Mouse (Mus musculus) heart, postnatal 25 days (tissue): ENCODE data around the gene Galk1. TPM values are rescaled to one million over a fixed set of nuclear protein-coding genes. Genes with fewer than 3 reads are reported as not detected.
A peak's percentile ranks its signal among the peaks of the same experiment; 100 is the strongest.

Experiments
- DNase-seq: peaks from one replicate; pipeline ENCODE4 v3.0.0; 2022; ENCODE audit warnings: low spot score
- intact Hi-C: fragments of 180-260 bp; cut with DNase I; formaldehyde crosslinking; loops from one replicate; pipeline ENCODE4 v1.15.1; 2025
- total RNA-seq, 2 experiments: library from RNA; stranded (reverse); gene quantifications; 2 replicates each; pipeline ENCODE4 v1.2.3; 2021

Gene Galk1
- total RNA-seq, 2 experiments from 2014 or later, result 13.9 to 16.0 TPM

- intact Hi-C loops, result no loop called here
- no peak for DNase-seq
Measured at GRCm38 (mm10) chr11:116018106-116018505, 5.6 kb upstream of the Galk1 start.

GRCm38 (mm10) chr11:116014821-116015220, 2.3 kb upstream of the Galk1 start:
- DNase-seq, result no peak
- intact Hi-C loops, result no loop called here

- intact Hi-C loops, result no loop called here
- DNase-seq, result no peak
Measured at GRCm38 (mm10) chr11:116011529-116012261, 824 bp downstream of the Galk1 start.

GRCm38 (mm10) chr11:116010948-116011347, 1.6 kb downstream of the Galk1 start:
- DNase-seq, result no peak
- intact Hi-C loops, result no loop called here

- DNase-seq, result no peak
Measured at GRCm38 (mm10) chr11:116010146-116010545, 2.4 kb downstream of the Galk1 start.

GRCm38 (mm10) chr11:116009661-116010060, 2.9 kb downstream of the Galk1 start:
- DNase-seq, result no peak
- intact Hi-C loops, result no loop called here

More at GRCm38 (mm10) chr11:116010146-116010545, 2.4 kb downstream of the Galk1 start:
- intact Hi-C loops, result no loop called here

- intact Hi-C loops, result no loop called here
- DNase-seq, result no peak
Measured at GRCm38 (mm10) chr11:116008832-116009375, 3.6 kb downstream of the Galk1 start.

GRCm38 (mm10) chr11:116008411-116008810, 4.1 kb downstream of the Galk1 start:
- intact Hi-C loops, result no loop called here
- DNase-seq, result no peak

- DNase-seq, result no peak
- intact Hi-C loops, result no loop called here
Measured at GRCm38 (mm10) chr11:116007095-116007850, 5.2 kb downstream of the Galk1 start.

GRCm38 (mm10) chr11:116005701-116006419, 6.7 kb downstream of the Galk1 start:
- no peak for DNase-seq
- intact Hi-C loops, result no loop called here

- intact Hi-C loops, result no loop called here
- DNase-seq, result peak; percentile 74
Measured at GRCm38 (mm10) chr11:116004840-116005700, 7.4 kb downstream of the Galk1 start.

GRCm38 (mm10) chr11:116004186-116004823, 8.2 kb downstream of the Galk1 start:
- DNase-seq, result no peak
- intact Hi-C loops, result no loop called here

- intact Hi-C loops, result no loop called here
- no peak for DNase-seq
Measured at GRCm38 (mm10) chr11:116002894-116003293, 9.6 kb downstream of the Galk1 start.

- intact Hi-C loops, result no loop called here
- DNase-seq, result no peak
Measured at GRCm38 (mm10) chr11:116001725-116002124, 10.8 kb downstream of the Galk1 start.

GRCm38 (mm10) chr11:116000607-116001006, 11.9 kb downstream of the Galk1 start:
- no peak for DNase-seq
- intact Hi-C loops, result no loop called here

GRCm38 (mm10) chr11:115999538-116000143, 12.9 kb downstream of the Galk1 start:
- intact Hi-C loops, result loop anchor here (1.0 kb wide), 1 partner anchor 60 kb away; no protein-coding TSS in a partner anchor
- DNase-seq, result peak; percentile 39

GRCm38 (mm10) chr11:115999027-115999426, 13.5 kb downstream of the Galk1 start:
- intact Hi-C loops, result loop anchor here (1.0 kb wide), 1 partner anchor 60 kb away; no protein-coding TSS in a partner anchor
- DNase-seq, result no peak

GRCm38 (mm10) chr11:115997662-115998061, 14.9 kb downstream of the Galk1 start:
- no peak for DNase-seq
- intact Hi-C loops, result no loop called here
